ENCODE assay signal across 8 mouse cellular contexts in the genomic region with DNA sequence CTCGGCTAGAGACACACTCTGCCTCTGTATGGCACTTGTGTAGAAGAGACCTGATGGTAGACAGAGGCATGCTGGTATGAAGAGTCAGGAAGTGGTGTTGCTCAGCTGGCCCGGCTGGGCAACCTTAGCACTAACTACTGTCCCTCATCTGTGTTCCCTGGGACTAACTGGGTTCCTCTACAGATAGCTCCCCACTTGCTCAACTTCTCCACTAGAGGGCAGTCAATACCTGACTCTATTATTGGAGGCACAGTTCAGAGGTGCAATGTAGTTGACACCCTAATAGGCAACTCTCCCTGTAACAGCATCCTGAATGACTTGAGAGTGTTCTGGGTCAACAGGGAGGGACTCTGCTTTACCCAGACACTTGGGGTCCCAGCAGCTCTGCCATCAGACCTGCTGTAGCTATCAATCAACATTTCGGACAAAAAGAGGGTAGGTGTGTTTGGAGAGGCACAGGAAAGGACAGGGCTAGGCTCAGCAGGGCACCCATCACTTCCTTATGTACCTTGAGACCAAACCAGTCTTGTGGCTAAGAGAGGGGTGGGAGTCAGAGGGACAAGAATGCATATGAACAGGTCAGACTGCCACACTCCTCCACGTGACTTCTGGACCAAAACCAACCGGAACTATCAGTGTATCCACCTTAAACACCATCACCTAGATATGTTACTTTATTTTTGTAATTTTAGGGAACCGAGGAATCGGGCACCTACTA. TPM values are rescaled to one million over a fixed set of nuclear protein-coding genes. Genes with fewer than 3 reads are reported as not detected.
A peak's percentile ranks its signal among the peaks of the same experiment; 100 is the strongest.
DNase-seq lines count a peak whose midpoint lies in the region; ATAC-seq and TF ChIP-seq lines count a peak whose summit lies in the region.

No protein-coding gene starts in this region.

- no peaks in the 10 kb centered on the region for H3K4me1 ChIP-seq in forebrain, embryonic 12.5 days
- H3K4me1 ChIP-seq in intestine, embryonic 14.5 days (replicated peaks; ENCODE audit: control insufficient read depth, insufficient read depth, low read length): no peaks in the 10 kb centered on the region
- no peaks in the 10 kb centered on the region for H3K4me1 ChIP-seq in limb, embryonic 10.5 days
- H3K4me1 ChIP-seq in midbrain, embryonic 11.5 days (ENCODE audit: control insufficient read depth, insufficient read depth, low read length): no peaks in the 10 kb centered on the region
- H3K4me1 ChIP-seq in thymus, adult 2 months (replicated peaks; ENCODE audit: control insufficient read depth, insufficient read depth, low read length): no peaks in the 10 kb centered on the region

- no peaks in the 10 kb centered on the region for H3K36me3 ChIP-seq in forebrain, embryonic 12.5 days (replicated peaks)
- H3K36me3 ChIP-seq in intestine, embryonic 14.5 days (ENCODE audit: control insufficient read depth, insufficient read depth, low read length): no peaks in the 10 kb centered on the region
- no peaks in the 10 kb centered on the region for H3K36me3 ChIP-seq in limb, embryonic 10.5 days
- H3K36me3 ChIP-seq in midbrain, embryonic 11.5 days (ENCODE audit: control insufficient read depth, insufficient read depth, low read length): no peaks in the 10 kb centered on the region
- H3K36me3 ChIP-seq in thymus, adult 2 months (ENCODE audit: control insufficient read depth, insufficient read depth, low read length): no peaks in the 10 kb centered on the region

- H3K4me3 ChIP-seq in forebrain, embryonic 12.5 days (replicated peaks): no peak overlapping the region
- no peak overlapping the region for H3K4me3 ChIP-seq in intestine, embryonic 14.5 days (ENCODE audit: low read depth, low read length)
- no peak overlapping the region for H3K4me3 ChIP-seq in limb, embryonic 10.5 days
- no peak overlapping the region for H3K4me3 ChIP-seq in midbrain, embryonic 11.5 days (ENCODE audit: low read depth, low read length)
- no peak overlapping the region for H3K4me3 ChIP-seq in thymus, adult 2 months (ENCODE audit: control insufficient read depth, insufficient read depth, low read length)

- no peak overlapping the region for H3K27ac ChIP-seq in forebrain, embryonic 12.5 days
- H3K27ac ChIP-seq in intestine, embryonic 14.5 days (ENCODE audit: low read depth): no peak overlapping the region
- H3K27ac ChIP-seq in limb, embryonic 10.5 days: no peak overlapping the region
- no peak overlapping the region for H3K27ac ChIP-seq in midbrain, embryonic 11.5 days (ENCODE audit: low read depth, low read length)
- H3K27ac ChIP-seq in thymus, adult 2 months (ENCODE audit: control insufficient read depth, insufficient read depth, low read length): no peak overlapping the region

- peak; percentile 81 for ATAC-seq in forebrain, embryonic 12.5 days (ENCODE audit: low FRiP score)
- peak; percentile 82; the same call in 1 of the 2 replicates for ATAC-seq in intestine, embryonic 14.5 days (replicated peaks; ENCODE audit: low FRiP score, low TSS enrichment, low read depth)
- ATAC-seq in midbrain, embryonic 11.5 days (ENCODE audit: low FRiP score): peak; percentile 86

- no peak for TF ChIP-seq POLR2A in thymus, adult 2 months (IDR thresholded peaks at IDR 0.05; ENCODE audit: control insufficient read depth, extremely low read depth, insufficient read depth, low read length, poor library complexity)

- H3K4me2 ChIP-seq in forebrain, embryonic 12.5 days: no peak overlapping the region
- no peak overlapping the region for H3K4me2 ChIP-seq in intestine, embryonic 14.5 days (ENCODE audit: low read length)
- H3K4me2 ChIP-seq in midbrain, embryonic 11.5 days: no peak overlapping the region

- 76% methylated on average over 7 of the region's 7 CpGs for WGBS in forebrain, embryonic 12.5 days
- WGBS in intestine, embryonic 14.5 days: 77% methylated on average over 7 of the region's 7 CpGs
- WGBS in limb, embryonic 10.5 days: 78% methylated on average over 7 of the region's 7 CpGs
- WGBS in midbrain, embryonic 11.5 days: 82% methylated on average over 7 of the region's 7 CpGs
- WGBS in thymus, adult 2 months: 85% methylated on average over 7 of the region's 7 CpGs

- H3K9me3 ChIP-seq in forebrain, embryonic 12.5 days: no peaks in the 10 kb centered on the region
- no peaks in the 10 kb centered on the region for H3K9me3 ChIP-seq in intestine, embryonic 14.5 days (ENCODE audit: control insufficient read depth, low read length)
- H3K9me3 ChIP-seq in limb, embryonic 10.5 days (replicated peaks): no peaks in the 10 kb centered on the region
- no peaks in the 10 kb centered on the region for H3K9me3 ChIP-seq in midbrain, embryonic 11.5 days (ENCODE audit: control insufficient read depth, low read length)

- H3K27me3 ChIP-seq in forebrain, embryonic 12.5 days: no peaks in the 10 kb centered on the region
- no peaks in the 10 kb centered on the region for H3K27me3 ChIP-seq in intestine, embryonic 14.5 days (replicated peaks; ENCODE audit: control insufficient read depth, insufficient read depth, low read length)
- no peaks in the 10 kb centered on the region for H3K27me3 ChIP-seq in limb, embryonic 10.5 days (ENCODE audit: low read depth, poor library complexity, severe bottlenecking)
- H3K27me3 ChIP-seq in midbrain, embryonic 11.5 days (ENCODE audit: control insufficient read depth, insufficient read depth, low read length): no peaks in the 10 kb centered on the region
- H3K27me3 ChIP-seq in thymus, adult 2 months (ENCODE audit: control insufficient read depth, insufficient read depth, low read length): no peaks in the 10 kb centered on the region

- TF ChIP-seq CTCF in thymus, adult 2 months (IDR thresholded peaks at IDR 0.05; ENCODE audit: borderline replicate concordance, control insufficient read depth, extremely low read depth, insufficient read depth, low read length, poor library complexity): no peak

- peak; percentile 53 for DNase-seq in right cerebral cortex, adult 18-20 months
- no peak for DNase-seq in right cerebral cortex, postnatal 25 days
- peak; percentile 24 for DNase-seq in c-Kit-positive CD71-positive TER-119-negative erythroid progenitor cells, embryonic 14.5 days (ENCODE audit: low read depth)
- DNase-seq in intestine, embryonic 14.5 days (ENCODE audit: low spot score): peak; percentile 60
- DNase-seq in limb, embryonic 10.5 days (ENCODE audit: low spot score): peak; percentile 49
- peak; percentile 87 for DNase-seq in midbrain, embryonic 11.5 days (ENCODE audit: low spot score, missing footprints)
- peak; percentile 56 for DNase-seq in thymus, adult 2 months

- no peak overlapping the region for H3K9ac ChIP-seq in forebrain, embryonic 12.5 days
- no peak overlapping the region for H3K9ac ChIP-seq in intestine, embryonic 14.5 days (ENCODE audit: low read length)
- no peak overlapping the region for H3K9ac ChIP-seq in midbrain, embryonic 11.5 days (ENCODE audit: low read length)

RNA-seq across cellular contexts. Expression of gene Gpr68, which starts 58.4 kb away (rescaled TPM):
- polyA plus RNA-seq in forebrain, embryonic 12.5 days (2016; fragmentation: Nextera tagmentation; extraction: Ambion mirVana): 0.22 and 0.26 TPM in 2 replicates
- 0.17 and 0.53 TPM in 2 replicates for polyA plus RNA-seq in intestine, embryonic 14.5 days (2014; fragmentation: Nextera tagmentation; extraction: Ambion mirVana)
- 0.23 and 0.30 TPM in 2 replicates for polyA plus RNA-seq in limb, embryonic 10.5 days (2016; fragmentation: Nextera tagmentation; extraction: Ambion mirVana)
- 0.10 TPM in 1 of 2 replicates, not detected in the other for polyA plus RNA-seq in midbrain, embryonic 11.5 days (2014; fragmentation: Nextera tagmentation; extraction: Ambion mirVana)
- 21.8 and 25.2 TPM in 2 replicates for polyA plus RNA-seq in thymus, adult 2 months (2012; rRNA removed)

Comparison
In these comparisons a context has a peak if more than half of its experiments do, and no peak if none do; other contexts are left out.
1. RNA of gene Gpr68, which starts 58.4 kb away (polyA plus RNA-seq): 21.8 to 25.2 TPM in thymus, adult 2 months; 0.17 to 0.53 TPM in intestine, embryonic 14.5 days, 0.22 to 0.26 TPM in forebrain, embryonic 12.5 days, 0.23 to 0.30 TPM in limb, embryonic 10.5 days and 0.10 TPM in midbrain, embryonic 11.5 days; every median in the first group is over 10 times any median in the second.
2. Peak in every context shown above with its lines, with median percentiles within 50 percentile points of each other: ATAC-seq.